Mouse (Mus musculus): Measurements from ENCODE around the gene Il21r.

GRCm38 (mm10) chr7:125562413-125562812 is 40.8 kb upstream of the Il21r start:
- TF ChIP-seq CTCF (conservative IDR thresholded peaks at IDR 0.05 in 1 of 2, IDR thresholded peaks at IDR 0.05 in 1 of 2; ENCODE audit: low read depth in 2 of 2, low read length in 2 of 2) (no peak), ZNF384 (IDR thresholded peaks at IDR 0.05; ENCODE audit: low read depth, low read length) (no peak), MAX (IDR thresholded peaks at IDR 0.05; ENCODE audit: low read length) (no peak), NELFE (IDR thresholded peaks at IDR 0.05; ENCODE audit: low read depth, low read length) (no peak), POLR2A (IDR thresholded peaks at IDR 0.05; ENCODE audit: low read depth, low read length) (no peak), ETS1 (conservative IDR thresholded peaks at IDR 0.05; ENCODE audit: low read depth, low read length) (no peak), MYC (IDR thresholded peaks at IDR 0.05; ENCODE audit: low read depth, low read length) (no peak), JUND (conservative IDR thresholded peaks at IDR 0.05; ENCODE audit: low read depth, low read length) (no peak)
